ENCODE assay signal across 9 mouse cellular contexts in genomic region chr6:38031924-38032540, GRCm38 (mm10). TPM values are rescaled to one million over a fixed set of nuclear protein-coding genes. Genes with fewer than 3 reads are reported as not detected.
A peak's percentile ranks its signal among the peaks of the same experiment; 100 is the strongest.
DNase-seq lines count a peak whose midpoint lies in the region; ATAC-seq and TF ChIP-seq lines count a peak whose summit lies in the region.
"Had no signal": no experiment of that assay in that cellular context is flagged by ENCODE, and none has a peak within 500 bp of the region (broad histone marks: within the 10 kb centered on the region; RNA-seq: fewer than 3 reads in every experiment).

No protein-coding gene starts in this region.

- peak; percentile 28 for DNase-seq in gastrocnemius, adult 2 months
- DNase-seq in gastrocnemius, adult 8-10 months (ENCODE audit: low spot score in 2 of 2) = no peak
- DNase-seq in midbrain, embryonic 14.5 days = peak; percentile 12
- DNase-seq in left cerebral cortex, postnatal 36 days (ENCODE audit: low spot score in 2 of 2) = peak; percentile 13 to 16
- DNase-seq in embryo, embryonic 10 days (ENCODE audit: low spot score) = no peak

- no peaks in the 10 kb centered on the region for H3K27me3 ChIP-seq in midbrain, embryonic 14.5 days (ENCODE audit: control insufficient read depth, insufficient read depth, low read length)
- H3K27me3 ChIP-seq in midbrain, embryonic 15.5 days (replicated peaks) = no peaks in the 10 kb centered on the region
- H3K27me3 ChIP-seq in stomach, embryonic 15.5 days (replicated peaks) = no peaks in the 10 kb centered on the region
- no peaks in the 10 kb centered on the region for H3K27me3 ChIP-seq in midbrain, embryonic 13.5 days

- H3K9me3 ChIP-seq in midbrain, embryonic 14.5 days (ENCODE audit: control insufficient read depth, low read length) = no peaks in the 10 kb centered on the region
- no peaks in the 10 kb centered on the region for H3K9me3 ChIP-seq in midbrain, embryonic 15.5 days
- no peaks in the 10 kb centered on the region for H3K9me3 ChIP-seq in stomach, embryonic 15.5 days
- H3K9me3 ChIP-seq in midbrain, embryonic 13.5 days = no peaks in the 10 kb centered on the region

- no peak overlapping the region for H3K4me2 ChIP-seq in midbrain, embryonic 14.5 days (ENCODE audit: low read length)
- H3K4me2 ChIP-seq in midbrain, embryonic 15.5 days = no peak overlapping the region
- no peak overlapping the region for H3K4me2 ChIP-seq in stomach, embryonic 15.5 days
- H3K4me2 ChIP-seq in midbrain, embryonic 13.5 days (replicated peaks) = no peak overlapping the region

- peaks cover 7% of the 10 kb centered on the region; the same call in 1 of the 2 replicates for H3K4me1 ChIP-seq in midbrain, embryonic 14.5 days (ENCODE audit: control insufficient read depth, insufficient read depth, low read length)
- H3K4me1 ChIP-seq in midbrain, embryonic 15.5 days = peaks cover 4% of the 10 kb centered on the region; the same call in 1 of the 2 replicates
- H3K4me1 ChIP-seq in stomach, embryonic 15.5 days = peaks cover 9% of the 10 kb centered on the region; the same call in 1 of the 2 replicates
- peaks cover 7% of the 10 kb centered on the region for H3K4me1 ChIP-seq in midbrain, embryonic 13.5 days (replicated peaks)

- intact Hi-C loops in gastrocnemius, adult 2 months (cut with DNase I) = no loop called here
- intact Hi-C loops in left cerebral cortex, postnatal 36 days (cut with DNase I) = no loop called here

- no peak for ATAC-seq in midbrain, embryonic 14.5 days (ENCODE audit: low FRiP score, low TSS enrichment)
- no peak for ATAC-seq in midbrain, embryonic 15.5 days (replicated peaks)
- ATAC-seq in stomach, embryonic 15.5 days (ENCODE audit: insufficient read depth, low FRiP score, low read depth) = no peak
- ATAC-seq in midbrain, embryonic 13.5 days = no peak

- H3K9ac ChIP-seq in midbrain, embryonic 14.5 days (replicated peaks; ENCODE audit: low read length) = no peak overlapping the region
- no peak overlapping the region for H3K9ac ChIP-seq in midbrain, embryonic 15.5 days
- H3K9ac ChIP-seq in stomach, embryonic 15.5 days = no peak overlapping the region
- H3K9ac ChIP-seq in midbrain, embryonic 13.5 days (replicated peaks) = no peak overlapping the region

- H3K4me3 ChIP-seq in gastrocnemius, adult 2 months = no peak overlapping the region
- no peak overlapping the region for H3K4me3 ChIP-seq in midbrain, embryonic 14.5 days (replicated peaks; ENCODE audit: low read depth, low read length)
- H3K4me3 ChIP-seq in midbrain, embryonic 15.5 days = no peak overlapping the region
- H3K4me3 ChIP-seq in stomach, embryonic 15.5 days (replicated peaks) = no peak overlapping the region
- no peak overlapping the region for H3K4me3 ChIP-seq in midbrain, embryonic 13.5 days (replicated peaks)

- H3K27ac ChIP-seq in gastrocnemius, adult 2 months = no peak overlapping the region
- no peak overlapping the region for H3K27ac ChIP-seq in midbrain, embryonic 14.5 days (replicated peaks; ENCODE audit: low read depth, low read length)
- no peak overlapping the region for H3K27ac ChIP-seq in midbrain, embryonic 15.5 days
- H3K27ac ChIP-seq in stomach, embryonic 15.5 days = peak overlapping the region; percentile 65; the same call in 1 of the 2 replicates
- no peak overlapping the region for H3K27ac ChIP-seq in midbrain, embryonic 13.5 days
- H3K27ac ChIP-seq: macrophage had no signal

- no peak for TF ChIP-seq CTCF in gastrocnemius, adult 2 months (IDR thresholded peaks at IDR 0.05)

- no peaks in the 10 kb centered on the region for H3K36me3 ChIP-seq in midbrain, embryonic 14.5 days (ENCODE audit: control insufficient read depth, insufficient read depth, low read length)
- no peaks in the 10 kb centered on the region for H3K36me3 ChIP-seq in midbrain, embryonic 15.5 days (replicated peaks)
- H3K36me3 ChIP-seq in stomach, embryonic 15.5 days = no peaks in the 10 kb centered on the region
- no peaks in the 10 kb centered on the region for H3K36me3 ChIP-seq in midbrain, embryonic 13.5 days

- 68% methylated on average over 7 of the region's 7 CpGs for WGBS in midbrain, embryonic 14.5 days
- WGBS in midbrain, embryonic 15.5 days = 55% methylated on average over 7 of the region's 7 CpGs
- whole genome bisulfite sequencing in stomach, embryonic 15.5 days = 38% methylated on average over 7 of the region's 7 CpGs
- 67% methylated on average over 7 of the region's 7 CpGs for WGBS in midbrain, embryonic 13.5 days

RNA-seq across cellular contexts. Expression of gene Svopl, which starts 14.8 kb away (rescaled TPM):
- total RNA-seq in gastrocnemius, adult 2 months (2021) = under 1 TPM in 1 of 2 experiments, not detected in 1; 0.14 TPM
- total RNA-seq in gastrocnemius, adult 8-10 months (2022) = under 1 TPM in 2 of 4 experiments, not detected in 2; 0.12 to 0.21 TPM
- 0.70 and 0.86 TPM in 2 replicates for polyA plus RNA-seq in midbrain, embryonic 14.5 days (2014; fragmentation: Nextera tagmentation; extraction: Ambion mirVana)
- polyA plus RNA-seq in midbrain, embryonic 15.5 days (2015; fragmentation: Nextera tagmentation; extraction: Ambion mirVana) = 0.97 and 0.98 TPM in 2 replicates
- total RNA-seq in left cerebral cortex, postnatal 36 days (2021) = not detected
- 0.86 and 0.94 TPM in 2 replicates for polyA plus RNA-seq in stomach, embryonic 15.5 days (2015; fragmentation: Nextera tagmentation; extraction: Ambion mirVana)
- polyA plus RNA-seq in midbrain, embryonic 13.5 days (2015; fragmentation: Nextera tagmentation; extraction: Ambion mirVana) = 0.81 and 0.90 TPM in 2 replicates
- polyA plus RNA-seq: macrophage had no signal

Comparison
In these comparisons a context has a peak if more than half of its experiments do, and no peak if none do; other contexts are left out.
1. DNase-seq: peak in gastrocnemius, adult 2 months (single experiment), midbrain, embryonic 14.5 days (single experiment) and left cerebral cortex, postnatal 36 days (2 of 2); none in gastrocnemius, adult 8-10 months (0 of 2) and embryo, embryonic 10 days (single experiment).